Mouse (Mus musculus) megakaryocyte-erythroid progenitor cell, adult 5-6 weeks (primary cell): ENCODE results near the gene Spdye4a. TPM values are rescaled to one million over a fixed set of nuclear protein-coding genes. Genes with fewer than 3 reads are reported as not detected.
"Not testable (repeated sequence)": the region's sequence is repeated elsewhere in the genome, so short reads cannot be mapped to it uniquely, and the experiment has no call there.

Experiments used
- ATAC-seq: replicated peaks from 2 replicates; pipeline ENCODE4 v1.8.0; 2016; ENCODE audit warnings: mild to moderate bottlenecking, inconsistent platforms; ENCODE audit not compliant: severe bottlenecking, poor library complexity, low FRiP score, low TSS enrichment
- total RNA-seq, 2 experiments: library from RNA; stranded (forward) in 1 of 2; stranded (reverse) in 1 of 2; fragments of 200-1000, 215-1000 nt in 1 of 2; fragments of >200 nt in 1 of 2; fragmentation: Nextera tagmentation in 1 of 2; gene quantifications; 2 replicates each; pipeline ENCODE4 v1.2.3; 2014 to 2017

The Spdye4a gene
- total RNA-seq, 2 experiments from 2014 or later = not detected

DNA sequence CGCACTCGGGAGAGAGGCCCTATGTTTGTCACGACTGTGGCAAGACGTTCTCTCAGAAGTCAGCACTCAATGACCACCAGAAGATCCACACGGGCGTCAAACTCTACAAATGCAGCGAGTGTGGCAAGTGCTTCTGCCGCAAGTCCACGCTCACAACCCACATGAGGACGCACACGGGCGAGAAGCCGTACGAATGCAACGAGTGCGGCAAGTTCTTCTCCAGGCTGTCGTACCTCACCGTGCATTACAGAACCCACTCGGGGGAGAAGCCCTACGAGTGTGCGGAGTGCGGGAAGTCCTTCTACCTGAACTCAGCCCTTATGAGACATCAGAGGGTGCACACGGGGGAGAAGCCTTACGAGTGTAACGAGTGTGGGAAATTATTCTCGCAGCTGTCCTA, 18.2 kb upstream of the Spdye4a start:
- no peak for ATAC-seq

DNA sequence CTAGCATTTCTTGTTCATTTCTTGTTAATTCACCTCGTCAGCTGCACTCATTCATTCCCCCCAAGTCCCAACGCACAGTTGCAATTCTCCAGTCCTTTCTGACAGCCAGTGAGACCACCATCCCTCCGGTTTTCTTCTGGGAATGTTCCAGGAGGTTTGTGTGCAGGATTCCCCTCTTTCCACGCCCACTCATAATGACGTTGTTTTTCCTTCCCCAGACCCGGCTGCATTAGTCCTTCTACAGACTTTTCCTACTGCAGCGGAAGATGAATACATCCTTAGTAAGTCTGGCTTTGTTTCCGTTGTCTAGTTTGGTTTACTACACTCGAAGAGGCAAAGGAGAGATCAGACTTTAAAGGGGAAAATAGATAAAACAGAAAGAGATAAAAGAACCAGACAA, 9.3 kb upstream of the Spdye4a start:
- no peak for ATAC-seq

DNA sequence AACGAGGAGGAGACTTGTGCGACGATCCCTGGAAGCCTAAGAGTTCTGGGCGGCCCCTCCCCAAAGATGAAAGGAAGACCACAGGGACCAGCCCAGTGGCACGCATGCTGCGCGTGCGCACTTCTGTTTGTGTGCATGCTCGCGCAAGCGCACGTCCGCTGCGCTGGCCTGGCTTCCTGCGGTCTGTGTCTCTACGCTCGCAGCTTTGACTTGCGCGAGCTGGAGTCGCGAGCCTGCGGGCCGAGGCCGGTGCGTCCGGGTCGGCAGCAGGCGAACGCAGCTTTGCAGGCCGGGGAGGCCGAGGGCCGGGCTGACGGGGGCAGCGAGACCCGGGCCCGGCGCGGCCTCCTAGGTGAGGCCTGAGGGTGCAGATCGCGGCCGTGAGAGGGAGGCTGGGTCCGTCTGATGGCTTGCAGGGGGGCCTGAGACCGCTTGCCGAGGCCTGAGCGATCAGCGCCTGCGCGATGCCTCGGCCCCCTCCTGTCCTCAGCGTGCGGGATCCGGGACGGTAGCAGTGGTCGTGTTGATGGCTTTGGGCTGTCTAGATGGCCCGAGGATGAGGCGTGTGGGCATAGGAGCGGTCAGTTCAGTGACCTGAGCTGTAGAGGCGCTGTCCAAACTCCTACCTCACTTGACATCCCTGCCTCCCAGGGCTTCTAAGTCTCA, 8.5 kb upstream of the Spdye4a start, which contains the start of gene Zfp12:
Gene Zfp12 (plus strand): TSS at position 136 of the 666 bp plus-strand sequence.
- ATAC-seq = peak; percentile 89

DNA sequence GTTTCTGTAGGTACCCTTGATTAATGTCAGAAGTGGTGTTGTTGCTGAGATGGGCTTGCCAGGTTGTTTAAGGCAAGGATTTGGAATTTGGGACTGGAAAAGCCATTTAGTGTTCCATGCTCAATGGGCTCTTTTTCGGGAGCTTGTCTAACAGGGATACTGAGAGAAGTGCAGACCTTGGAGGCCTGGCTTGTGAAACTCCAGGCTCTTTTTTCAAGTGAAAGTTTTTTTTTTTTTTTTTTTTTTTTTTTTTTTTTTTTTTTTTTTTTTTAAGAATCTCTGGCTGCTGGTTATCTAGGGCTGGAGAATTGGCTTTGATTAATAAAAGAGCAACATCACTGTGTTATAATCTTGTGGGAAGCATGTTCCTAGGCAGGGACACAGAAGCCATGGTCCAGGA, 4.4 kb downstream of the Spdye4a start:
- no peak for ATAC-seq

DNA sequence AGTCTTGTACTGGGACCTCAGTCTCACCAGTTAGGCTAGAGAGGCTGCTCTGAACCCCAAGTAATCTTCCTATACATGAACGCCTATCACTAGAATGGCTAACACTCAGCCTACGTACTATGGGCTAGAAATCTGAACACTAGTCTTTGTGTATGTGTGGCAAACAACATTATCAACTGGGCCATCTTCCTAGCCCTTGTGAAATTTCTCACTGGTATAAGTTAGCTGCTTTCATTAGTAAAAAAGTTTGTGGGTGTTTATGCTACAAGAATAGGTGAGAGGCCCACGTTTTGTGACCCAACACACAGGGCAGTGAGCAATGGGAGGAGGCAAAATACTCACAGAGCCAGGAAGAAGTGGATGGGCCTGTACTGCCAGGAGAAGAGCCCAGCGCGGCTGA, 5.7 kb downstream of the Spdye4a start:
- no peak for ATAC-seq

DNA sequence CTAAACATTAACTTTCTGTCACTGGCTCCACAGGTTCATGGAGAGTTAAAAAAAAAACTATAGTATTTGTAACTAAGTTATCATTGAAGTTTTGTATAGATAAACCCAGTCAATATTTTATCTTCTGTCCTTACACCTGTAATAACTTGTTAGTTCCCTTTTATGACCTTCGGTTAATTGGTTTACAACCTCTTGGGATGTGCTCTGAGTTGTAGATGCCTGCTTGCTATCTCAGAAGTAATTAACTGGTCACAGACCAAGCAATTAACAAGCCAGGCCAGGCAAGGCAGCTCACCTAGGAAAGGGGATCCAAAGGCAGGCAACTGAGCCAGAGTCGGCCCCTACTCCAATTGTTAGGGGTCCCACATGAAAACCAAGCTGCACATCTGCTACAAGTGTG, 12.9 kb downstream of the Spdye4a start:
- ATAC-seq = no peak

DNA sequence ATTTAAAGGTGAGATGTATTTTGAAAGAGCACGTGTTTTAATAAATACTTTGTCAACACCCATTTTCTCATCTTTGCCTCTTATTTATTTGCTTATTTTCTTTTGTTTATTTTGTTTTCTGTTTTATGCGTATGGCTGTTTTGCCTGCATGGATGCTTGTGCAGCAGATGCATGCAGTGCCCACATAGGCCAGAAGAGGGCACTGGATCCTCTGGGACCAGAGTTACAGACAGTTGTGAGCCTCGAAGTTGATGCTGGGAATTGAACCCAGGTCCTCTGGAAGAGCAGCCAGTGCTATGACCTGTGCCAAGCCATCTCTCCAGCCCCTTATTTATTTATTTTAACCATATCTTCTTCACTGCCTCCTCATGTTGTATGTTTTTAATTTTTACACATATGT, 21.7 kb downstream of the Spdye4a start:
- ATAC-seq = no peak

DNA sequence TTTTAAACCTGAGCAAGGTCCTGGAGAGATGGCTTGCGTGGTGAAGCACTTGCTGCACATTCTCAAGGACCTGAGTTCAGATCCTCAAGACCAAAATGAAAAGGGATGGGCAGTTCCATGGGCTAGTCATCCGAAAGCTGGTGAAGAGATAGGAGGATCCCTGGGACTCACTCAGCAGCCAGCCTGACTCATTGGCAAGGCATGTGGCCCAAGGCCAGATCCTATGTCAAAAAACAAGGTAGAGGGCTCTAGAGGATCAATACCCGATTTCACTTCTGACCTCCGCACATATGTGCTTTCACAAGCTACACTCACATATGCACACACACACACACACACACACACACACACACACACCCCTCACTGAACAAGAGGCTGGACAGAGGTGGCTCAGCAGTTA, 30.2 kb downstream of the Spdye4a start:
- ATAC-seq = no peak

DNA sequence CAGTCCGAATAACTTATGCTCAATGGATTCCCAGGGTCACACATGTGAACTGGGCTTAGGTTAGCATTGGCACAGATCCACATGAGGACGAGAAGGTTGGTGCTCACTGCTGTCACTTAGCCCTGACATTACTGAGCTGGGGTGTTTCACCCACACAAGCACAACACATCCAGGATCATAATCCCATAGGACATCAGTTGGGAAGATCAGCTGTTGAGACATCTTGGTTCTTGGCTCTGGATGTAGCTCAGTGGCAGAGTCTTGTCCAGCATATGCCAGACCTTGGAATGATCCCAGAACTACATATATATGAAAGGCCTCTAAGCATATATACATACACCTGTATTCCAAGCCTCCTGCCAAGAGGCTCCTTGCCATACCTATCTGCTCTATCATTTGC, 31.5 kb downstream of the Spdye4a start:
- ATAC-seq = no peak

DNA sequence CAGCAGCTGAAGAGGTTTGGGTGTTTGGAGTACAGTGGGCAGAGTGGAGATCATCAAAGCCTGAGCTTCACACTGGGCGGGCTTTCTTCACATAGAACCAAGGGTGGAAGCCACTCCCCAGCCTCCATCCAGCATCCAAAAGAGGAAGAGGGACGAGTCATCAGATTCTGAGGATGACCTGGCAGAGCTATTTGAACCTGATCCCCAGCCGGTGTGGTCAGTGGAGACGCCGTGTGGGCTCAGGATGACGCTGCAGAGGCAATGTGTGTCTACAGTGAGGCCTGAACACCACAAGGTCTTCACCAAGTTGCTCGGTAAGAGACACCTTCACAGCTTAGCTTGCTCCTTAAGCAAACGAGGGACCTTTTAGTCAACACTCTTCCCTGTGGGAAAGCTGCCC, 31.9 kb downstream of the Spdye4a start:
- not testable (repeated sequence) for ATAC-seq

DNA sequence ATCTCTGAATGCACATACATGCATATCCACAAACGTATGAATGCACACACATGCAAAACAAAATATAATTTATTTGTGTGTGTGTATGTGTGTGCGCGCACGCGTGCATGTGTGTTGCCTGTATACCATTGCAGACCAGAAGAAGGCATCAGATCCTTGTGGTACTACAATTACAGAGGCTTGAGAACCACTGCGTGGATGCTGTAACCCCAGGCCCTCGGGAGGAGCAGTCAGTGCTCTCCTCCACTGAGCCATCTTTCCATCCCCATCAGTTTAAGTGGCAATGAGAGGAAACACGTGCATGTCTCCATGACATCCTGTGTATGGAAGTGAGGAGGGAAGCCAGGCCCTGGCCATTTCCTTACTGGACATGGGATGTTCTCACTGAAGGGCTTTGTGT, 33.9 kb downstream of the Spdye4a start:
- ATAC-seq = no peak

DNA sequence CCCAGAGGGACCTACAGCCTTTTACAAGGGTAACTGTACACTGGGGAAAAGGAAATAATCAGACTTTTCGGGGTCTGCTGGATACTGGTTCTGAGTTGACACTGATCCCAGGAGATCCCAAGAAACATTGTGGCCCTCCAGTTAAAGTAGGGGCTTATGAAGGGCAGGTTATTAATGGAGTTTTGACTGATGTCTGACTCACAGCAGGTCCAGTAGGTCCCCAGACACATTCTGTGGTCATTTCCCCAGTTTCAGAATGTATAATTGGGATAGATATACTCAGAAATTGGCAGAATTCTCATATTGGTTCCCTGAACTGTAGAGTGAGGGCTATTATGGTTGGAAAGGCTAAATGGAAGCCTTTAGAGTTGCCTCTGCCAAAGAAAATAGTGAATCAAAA, 38.7 kb downstream of the Spdye4a start:
- not testable (repeated sequence) for ATAC-seq

DNA sequence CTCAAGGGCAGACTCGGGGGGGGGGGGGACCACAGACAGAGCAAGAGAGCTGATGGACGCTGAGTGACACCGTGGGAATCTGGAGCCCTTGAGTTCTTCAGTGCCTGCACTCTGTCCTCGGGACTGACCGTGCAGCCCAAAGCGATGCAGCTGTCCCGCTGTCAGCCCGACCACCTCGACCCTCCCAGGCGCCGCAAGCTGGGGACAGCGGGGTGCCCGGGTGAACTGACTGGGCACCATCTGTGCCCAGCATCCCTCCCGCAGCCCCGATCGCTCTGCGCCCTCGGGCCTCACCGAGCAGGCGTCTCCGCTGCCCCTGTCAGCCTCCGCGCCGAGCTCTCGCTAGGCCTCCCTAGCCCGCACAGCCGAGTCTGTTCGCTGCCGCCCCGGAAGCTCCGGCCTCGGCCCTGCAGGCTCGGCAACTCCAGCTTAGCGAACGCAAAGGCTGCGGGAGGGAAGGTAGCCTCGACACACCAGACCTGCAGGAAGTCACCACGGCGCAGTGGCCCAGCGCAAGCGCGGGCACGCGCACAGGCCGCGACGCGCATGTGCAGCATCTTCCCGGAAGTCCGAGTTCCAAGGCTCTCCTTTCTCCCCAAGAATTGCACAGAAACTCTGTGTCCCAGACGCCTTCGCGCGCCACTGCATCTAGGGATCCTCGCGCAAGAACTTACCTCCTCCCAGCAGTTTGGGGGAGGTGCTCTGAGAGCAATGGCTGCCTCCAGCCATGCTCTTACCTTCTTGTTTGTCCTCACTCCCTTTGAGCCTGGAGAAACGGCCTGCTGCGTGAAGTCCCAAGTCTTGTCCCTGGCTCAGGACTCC, 46.2 kb downstream of the Spdye4a start, which contains the start of the genes Rbak and Spdye4b:
Gene Rbak (minus strand): TSS at position 521 of the 822 bp plus-strand sequence.
Gene Spdye4b (plus strand): TSS at position 763 of the 822 bp plus-strand sequence.
- ATAC-seq = peak; percentile 94

DNA sequence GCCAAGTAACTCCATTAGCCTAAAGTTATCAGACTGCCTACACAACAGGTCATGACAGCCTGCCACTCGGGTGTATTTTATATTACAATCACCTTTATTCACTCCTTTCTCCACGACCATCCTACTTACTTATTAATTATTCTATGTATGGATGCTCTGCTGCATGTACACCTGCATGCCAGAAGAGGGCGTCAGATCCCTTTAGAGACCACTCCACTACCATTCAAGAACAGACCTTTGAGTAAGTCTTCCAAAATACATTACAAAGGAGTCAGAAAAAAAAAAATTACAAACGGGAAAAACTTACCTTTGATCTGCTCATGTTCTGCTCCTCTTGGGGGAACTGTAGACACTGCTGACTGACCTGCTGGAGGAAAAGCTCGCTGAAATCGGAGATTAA, 47.5 kb downstream of the Spdye4a start:
- ATAC-seq = no peak

DNA sequence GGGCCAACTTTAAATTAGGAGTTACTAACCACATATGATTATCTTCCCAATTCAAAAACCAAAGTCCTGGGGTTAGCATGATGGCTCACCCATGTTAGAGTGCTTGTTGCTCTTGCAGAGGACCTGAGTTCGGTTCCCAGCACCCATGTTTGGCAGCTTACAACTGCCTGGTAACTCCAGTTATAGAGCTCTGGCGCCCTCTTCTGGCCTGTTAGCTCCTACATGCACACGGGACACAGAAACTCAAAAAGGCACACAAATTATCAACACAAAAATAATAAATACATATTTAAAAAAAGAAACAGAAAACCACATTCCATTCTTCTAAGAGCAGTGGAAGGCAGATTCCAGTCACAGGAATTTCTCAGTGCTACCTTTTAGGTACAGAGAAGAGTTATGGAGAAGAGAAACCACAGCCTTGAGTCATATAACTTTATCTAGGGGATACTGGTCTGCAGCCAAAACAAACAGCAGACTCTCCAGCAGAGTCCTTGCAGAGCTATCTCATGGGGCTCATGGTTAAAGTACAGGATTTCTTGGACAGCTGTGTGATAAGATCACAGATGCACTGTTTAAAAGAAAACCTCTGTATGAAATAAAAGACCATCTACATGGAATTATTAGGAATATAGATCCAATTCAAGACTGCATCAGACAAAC, 49.0 kb downstream of the Spdye4a start:
- ATAC-seq = no peak

DNA sequence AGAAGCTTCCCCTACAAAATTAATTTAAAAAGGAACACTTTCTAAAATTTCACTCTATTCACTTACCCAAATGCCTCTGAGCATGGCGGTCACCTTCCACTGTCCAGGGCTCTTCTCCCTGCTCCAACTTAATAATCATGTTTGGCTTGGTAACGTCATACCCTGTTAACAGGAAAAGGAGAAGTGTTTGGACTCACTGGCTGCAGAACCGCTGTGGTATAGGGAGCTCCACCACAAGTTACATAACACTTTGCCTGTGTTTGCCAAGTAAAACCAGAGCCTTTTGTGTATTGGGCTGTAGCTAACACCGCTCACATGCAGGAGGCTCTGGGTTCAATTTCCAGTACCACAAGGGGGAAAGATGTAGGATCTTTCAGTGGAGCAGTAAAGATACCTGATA, 50.7 kb downstream of the Spdye4a start:
- no peak for ATAC-seq
